Mouse (Mus musculus) forebrain, embryonic 16.5 days (tissue): Measurements from ENCODE around the gene Ndufab1. TPM values are rescaled to one million over a fixed set of nuclear protein-coding genes. Genes with fewer than 3 reads are reported as not detected.
A peak's percentile ranks its signal among the peaks of the same experiment; 100 is the strongest.
"Not testable (repeated sequence)": the region's sequence is repeated elsewhere in the genome, so short reads cannot be mapped to it uniquely, and the experiment has no call there.

Experiments
- ATAC-seq: fragments of 200-750 bp; cut with Nextera tagmentation; 2 replicates; pipeline ENCODE4 v1.8.0; 2017; ENCODE audit warnings: mild to moderate bottlenecking, moderate library complexity
- H3K27ac ChIP-seq: fragments of 300-500 bp; sonication (generic); 2 replicates; pipeline ENCODE4 v1.5.1; 2014; ENCODE audit warnings: low read length, control low read depth
- H3K27me3 ChIP-seq: fragments of 300-500 bp; sonication (generic); replicated peaks from 2 replicates; pipeline ENCODE4 v1.6.1; 2014; ENCODE audit warnings: low read length; ENCODE audit not compliant: control insufficient read depth, insufficient read depth
- H3K36me3 ChIP-seq: fragments of 300-500 bp; sonication (generic); 2 replicates; pipeline ENCODE4 v1.6.1; 2014; ENCODE audit not compliant: control insufficient read depth, insufficient read depth
- H3K4me1 ChIP-seq: fragments of 300-500 bp; sonication (generic); replicated peaks from 2 replicates; pipeline ENCODE4 v1.6.1; 2014; ENCODE audit warnings: low read length; ENCODE audit not compliant: control insufficient read depth, insufficient read depth
- H3K4me2 ChIP-seq: fragments of 300-500 bp; sonication (generic); 2 replicates; pipeline ENCODE4 v1.6.1; 2014; ENCODE audit warnings: mild to moderate bottlenecking, low read length, control low read depth
- H3K4me3 ChIP-seq: fragments of 300-500 bp; sonication (generic); replicated peaks from 2 replicates; pipeline ENCODE4 v1.5.1; 2014; ENCODE audit warnings: mild to moderate bottlenecking, low read length, control low read depth
- H3K9ac ChIP-seq: fragments of 300-500 bp; sonication (generic); replicated peaks from 2 replicates; pipeline ENCODE4 v1.6.1; 2014; ENCODE audit warnings: low read depth, low read length, control low read depth
- H3K9me3 ChIP-seq: fragments of 300-500 bp; sonication (generic); 2 replicates; pipeline ENCODE4 v1.6.1; 2016; ENCODE audit warnings: low read length; ENCODE audit not compliant: control insufficient read depth
- WGBS: fragments of 180-500 bp; shearing (Covaris S2); extraction: QIAGEN DNeasy Blood & Tissue Kit; methylation state at CpG from one replicate; pipeline ENCODE4 v1.1.7; 2014; 5-methylcytosine and 5-hydroxymethylcytosine counted together
- polyA plus RNA-seq: library from polyadenylated mRNA; unstranded; fragments of >200 nt; fragmentation: Nextera tagmentation; extraction: Ambion mirVana; gene quantifications from 2 replicates; pipeline ENCODE4 v1.2.1, GENCODE M21; 2015

Ndufab1 gene
- polyA plus RNA-seq, 1 experiment from 2014 or later, result 550 TPM

DNA sequence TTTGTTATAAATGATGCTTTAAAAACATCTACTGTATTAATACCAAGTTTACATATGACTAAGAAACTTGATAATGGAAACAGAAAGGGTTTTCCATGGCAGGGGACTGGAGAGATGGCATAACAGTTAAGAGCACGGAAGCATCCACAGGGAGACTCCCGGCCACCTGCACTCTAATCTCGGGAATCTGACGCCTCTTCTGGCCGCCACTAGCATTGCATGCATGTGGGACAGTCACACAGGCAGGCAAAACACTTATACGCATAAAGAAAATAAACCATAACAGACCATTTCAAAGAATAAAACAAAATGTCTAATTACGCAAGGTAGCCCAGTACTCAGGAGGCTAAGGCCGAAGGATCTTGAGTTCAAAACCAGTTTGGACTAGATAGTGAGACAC is 23.9 kb upstream of the Ndufab1 start:
- Histone ChIP-seq H3K9me3 (no peaks in the 10 kb centered on the region), H3K27me3 (no peaks in the 10 kb centered on the region), H3K36me3 (peaks cover 2% of the 10 kb centered on the region; the same call in 1 of the 2 replicates), H3K4me2 (no peak overlapping the region), H3K27ac (no peak overlapping the region), H3K4me3 (no peak overlapping the region), H3K4me1 (no peaks in the 10 kb centered on the region), H3K9ac (no peak overlapping the region)
- WGBS, result 77% methylated on average over 8 of the region's 8 CpGs
- no peak for ATAC-seq

GRCm38 (mm10) chr7:122123518-122123917 is 21.8 kb upstream of the Ndufab1 start:
- Histone ChIP-seq H3K27me3 (no peaks in the 10 kb centered on the region), H3K9ac (no peak overlapping the region), H3K36me3 (peaks cover 5% of the 10 kb centered on the region; the same call in 1 of the 2 replicates), H3K9me3 (no peaks in the 10 kb centered on the region), H3K27ac (no peak overlapping the region), H3K4me3 (no peak overlapping the region), H3K4me2 (no peak overlapping the region), H3K4me1 (no peaks in the 10 kb centered on the region)
- WGBS, result 89% methylated on average over 4 of the region's 4 CpGs
- no peak for ATAC-seq

DNA sequence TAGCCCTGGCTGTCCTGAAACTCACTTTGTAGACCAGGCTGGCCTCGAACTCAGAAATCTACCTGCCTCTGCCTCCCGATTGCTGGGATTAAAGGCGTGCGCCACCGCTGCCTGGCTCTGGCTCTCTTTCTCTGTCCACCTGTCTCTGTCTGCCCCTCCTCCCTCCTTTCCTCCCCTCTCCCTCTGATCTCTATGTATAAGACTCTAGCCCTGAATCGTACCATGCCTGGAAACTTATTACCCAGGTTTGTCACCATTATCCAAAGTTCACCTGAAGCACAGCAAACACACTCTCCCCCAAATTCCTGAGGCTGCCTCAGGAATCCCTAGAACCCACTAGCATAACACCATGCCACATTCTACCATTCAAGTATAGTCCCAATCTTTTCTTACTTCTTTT is 6.5 kb upstream of the Ndufab1 start:
- Histone ChIP-seq H3K4me2 (no peak overlapping the region), H3K4me3 (no peak overlapping the region), H3K9ac (no peak overlapping the region), H3K27ac (no peak overlapping the region), H3K4me1 (no peaks in the 10 kb centered on the region), H3K27me3 (no peaks in the 10 kb centered on the region), H3K36me3 (no peaks in the 10 kb centered on the region), H3K9me3 (no peaks in the 10 kb centered on the region)
- WGBS, result 96% methylated on average over 6 of the region's 6 CpGs
- no peak for ATAC-seq

- not testable (repeated sequence) for H3K4me1 ChIP-seq, H3K27me3 ChIP-seq, H3K9me3 ChIP-seq, H3K27ac ChIP-seq, H3K36me3 ChIP-seq
- 5% methylated on average over 25 of the region's 28 CpGs for WGBS
- H3K4me3 ChIP-seq, result peak overlapping the region; percentile 75
- H3K4me2 ChIP-seq, result peak overlapping the region; percentile 83
- ATAC-seq, result peak; percentile 48; the same call in 1 of the 2 replicates
- peak overlapping the region; percentile 81 for H3K9ac ChIP-seq
Observed at GRCm38 (mm10) chr7:122101014-122101746, 506 bp downstream of the Ndufab1 start.

DNA sequence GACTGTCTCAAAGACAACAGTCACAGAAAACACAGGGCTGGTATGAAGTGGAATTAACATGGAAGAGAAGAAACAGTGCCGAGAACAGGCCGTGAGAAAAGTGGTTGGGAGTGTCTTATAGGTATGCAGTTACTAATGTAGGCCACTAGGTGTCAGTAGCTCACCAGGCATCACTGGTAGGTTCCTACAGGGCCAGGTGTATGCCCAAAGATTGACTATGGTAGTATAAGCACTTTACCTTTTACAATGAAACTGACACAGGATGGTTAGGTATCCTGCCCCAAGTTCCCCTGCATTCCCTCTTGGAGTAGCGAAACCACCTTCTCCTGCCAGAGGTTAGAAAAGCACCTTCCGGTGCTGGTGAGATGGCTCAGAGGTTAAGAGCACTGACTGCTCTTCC is 2.5 kb downstream of the Ndufab1 start:
- ATAC-seq, result no peak
- no peaks in the 10 kb centered on the region for H3K27me3 ChIP-seq
- H3K4me1 ChIP-seq, result peaks cover 10% of the 10 kb centered on the region
- H3K27ac ChIP-seq, result no peak overlapping the region
- no peaks in the 10 kb centered on the region for H3K9me3 ChIP-seq
- WGBS, result 61% methylated on average over 4 of the region's 4 CpGs
- no peak overlapping the region for H3K4me2 ChIP-seq
- peaks cover 18% of the 10 kb centered on the region for H3K36me3 ChIP-seq
- H3K4me3 ChIP-seq, result no peak overlapping the region
- no peak overlapping the region for H3K9ac ChIP-seq

DNA sequence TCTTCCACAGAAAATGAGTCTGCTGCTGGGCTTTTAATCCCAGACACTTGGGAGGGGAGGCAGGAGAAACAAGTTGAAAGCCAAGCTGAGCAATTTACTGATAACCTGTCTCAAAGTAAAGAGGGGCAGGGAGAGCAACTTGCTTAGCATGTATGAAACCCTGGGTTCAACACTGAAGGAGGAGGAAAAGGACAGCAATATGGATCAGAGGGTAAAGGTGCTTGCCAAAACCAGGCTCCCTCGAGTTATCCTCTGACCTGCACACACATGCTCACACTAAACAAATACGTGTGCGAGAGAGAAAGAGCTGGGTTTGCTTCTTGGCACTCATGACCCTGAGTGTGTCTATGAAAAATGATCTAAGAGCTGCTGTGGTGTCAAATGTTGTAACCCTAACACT is 3.7 kb downstream of the Ndufab1 start:
- no peaks in the 10 kb centered on the region for H3K9me3 ChIP-seq
- no peak overlapping the region for H3K4me3 ChIP-seq
- WGBS, result 88% methylated on average over 3 of the region's 3 CpGs
- H3K27me3 ChIP-seq, result no peaks in the 10 kb centered on the region
- no peak overlapping the region for H3K4me2 ChIP-seq
- H3K9ac ChIP-seq, result no peak overlapping the region
- H3K4me1 ChIP-seq, result peaks cover 10% of the 10 kb centered on the region
- ATAC-seq, result no peak
- H3K27ac ChIP-seq, result no peak overlapping the region
- H3K36me3 ChIP-seq, result peaks cover 21% of the 10 kb centered on the region

DNA sequence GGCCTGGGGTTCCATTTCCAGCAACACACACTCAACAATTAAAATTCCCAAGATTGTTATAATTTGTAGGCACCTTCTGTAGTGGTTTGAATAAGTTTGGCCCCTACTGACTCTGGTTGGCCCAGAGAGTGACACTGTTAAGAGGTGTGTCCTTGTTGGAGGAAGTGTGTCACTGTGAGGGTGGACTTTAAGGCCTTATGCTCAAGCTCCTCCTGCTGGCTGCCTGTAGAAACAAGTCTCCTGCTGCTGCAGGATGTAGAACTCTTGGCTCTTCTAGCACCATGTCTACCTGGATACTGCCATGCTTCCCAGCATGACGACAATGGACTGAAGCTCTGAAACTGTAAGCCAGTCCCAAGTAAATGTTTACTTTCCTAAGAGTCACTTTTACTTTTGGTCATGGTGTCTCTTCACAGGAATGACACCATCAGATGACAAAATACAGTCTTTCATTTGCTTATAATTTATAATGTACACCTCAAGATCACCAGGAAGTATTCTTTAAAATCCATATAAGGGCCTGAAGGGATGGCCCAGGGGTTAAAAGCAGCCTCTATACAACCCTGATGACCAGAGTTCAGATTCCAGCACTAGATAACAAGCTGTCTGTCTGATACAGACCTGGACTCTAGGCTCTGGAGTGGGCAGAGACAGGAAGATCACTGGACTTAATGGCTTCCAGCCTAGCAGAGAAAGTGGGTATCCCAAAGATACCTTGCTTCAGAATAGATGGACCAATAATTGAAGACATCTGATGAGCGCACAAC is 6.9 kb downstream of the Ndufab1 start:
- ATAC-seq, result no peak
- peaks cover 38% of the 10 kb centered on the region for H3K36me3 ChIP-seq
- WGBS, result 91% methylated on average over 2 of the region's 2 CpGs

DNA sequence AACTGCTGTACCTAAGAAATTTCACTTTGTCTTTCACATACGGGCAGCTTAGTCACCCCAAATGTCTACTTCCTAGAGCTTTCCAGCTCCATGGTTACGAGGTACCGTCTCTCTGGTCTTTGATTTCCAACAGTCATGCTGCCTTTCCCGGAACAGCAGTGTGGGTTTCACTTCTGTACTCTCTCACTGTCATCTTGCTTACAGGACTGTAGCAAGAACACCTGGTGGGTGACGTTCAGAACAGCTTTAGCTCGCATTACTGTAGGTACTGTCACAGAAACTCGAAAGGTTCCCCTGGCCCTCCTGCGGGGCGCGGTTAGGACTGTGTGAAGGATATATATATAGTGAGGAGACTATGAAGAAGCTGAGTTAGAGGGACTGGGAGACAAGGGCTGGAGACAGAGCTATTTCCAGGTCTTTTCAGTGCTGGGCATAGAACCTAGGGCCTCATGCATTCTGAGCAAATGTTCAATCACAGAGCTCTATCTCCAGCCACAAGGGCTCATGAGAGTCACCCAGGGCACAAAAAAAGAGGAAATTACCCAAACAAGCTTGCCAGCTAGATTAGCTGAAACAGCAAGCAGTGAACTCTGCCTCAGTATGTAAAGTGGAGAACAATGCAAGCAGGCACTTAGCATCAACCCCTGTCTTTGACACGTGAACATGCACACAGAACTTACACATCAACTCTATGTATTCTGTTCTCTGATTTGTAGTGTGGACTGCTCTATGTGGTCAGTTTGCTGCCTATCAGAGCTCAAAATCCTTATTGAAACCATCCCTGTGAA is 14.3 kb downstream of the Ndufab1 start:
- Histone ChIP-seq H3K4me3 (no peak overlapping the region), H3K36me3 (peaks cover 34% of the 10 kb centered on the region), H3K9me3 (no peaks in the 10 kb centered on the region), H3K9ac (no peak overlapping the region), H3K4me2 (no peak overlapping the region), H3K27me3 (no peaks in the 10 kb centered on the region), H3K4me1 (no peaks in the 10 kb centered on the region), H3K27ac (no peak overlapping the region)
- 95% methylated on average over 11 of the region's 11 CpGs for WGBS
- ATAC-seq, result no peak

More for the DNA sequence above, 6.9 kb downstream of the Ndufab1 start:
- no peaks in the 10 kb centered on the region for H3K9me3 ChIP-seq
- no peak overlapping the region for H3K4me3 ChIP-seq
- no peak overlapping the region for H3K9ac ChIP-seq
- no peak overlapping the region for H3K27ac ChIP-seq
- H3K4me2 ChIP-seq, result no peak overlapping the region
- H3K27me3 ChIP-seq, result no peaks in the 10 kb centered on the region
- H3K4me1 ChIP-seq, result 0 out of 2 replicates have a peak, but pooled peaks cover 2% of the 10 kb centered on the region

DNA sequence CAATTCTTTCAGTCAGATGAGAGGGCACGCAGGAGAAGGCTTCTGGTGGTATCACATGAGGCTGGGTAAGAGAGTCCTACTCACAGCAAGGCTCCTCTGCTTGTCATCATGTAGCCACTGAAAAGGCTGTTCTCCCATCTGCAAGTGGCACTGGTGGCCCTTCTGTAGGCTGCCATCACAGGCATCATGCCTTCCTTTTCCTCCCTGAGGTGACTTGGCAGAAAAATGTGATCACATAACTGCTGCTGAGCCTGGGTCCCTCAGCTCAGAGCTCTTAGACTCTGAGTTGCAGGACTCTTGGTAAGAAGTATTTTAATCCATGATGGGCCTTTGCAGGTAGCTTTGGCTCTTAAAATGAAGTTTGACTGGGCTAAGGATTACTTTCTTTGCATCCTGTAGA is 20.6 kb downstream of the Ndufab1 start:
- no peak for ATAC-seq
- Histone ChIP-seq H3K9me3 (no peaks in the 10 kb centered on the region), H3K27me3 (no peaks in the 10 kb centered on the region), H3K4me3 (no peak overlapping the region), H3K36me3 (peaks cover 17% of the 10 kb centered on the region), H3K9ac (no peak overlapping the region), H3K27ac (0 out of 2 replicates have a peak overlapping the region, but pooled peaks have one; percentile 13), H3K4me2 (no peak overlapping the region), H3K4me1 (peaks cover 6% of the 10 kb centered on the region)
- WGBS, result 93% methylated on average over 1 of the region's 1 CpGs
